Mouse (Mus musculus) E14TG2a.4 (cell line): ENCODE results near the gene Zfyve19.

Experiments
- CTCF ChIP-seq: conservative IDR thresholded peaks from 2 replicates; pipeline ENCODE4 v1.5.1; 2014; ENCODE audit warnings: low read length
- POU5F1 ChIP-seq: IDR thresholded peaks from 2 replicates; pipeline ENCODE4 v1.6.1; 2014; ENCODE audit warnings: low read length, borderline replicate concordance

DNA sequence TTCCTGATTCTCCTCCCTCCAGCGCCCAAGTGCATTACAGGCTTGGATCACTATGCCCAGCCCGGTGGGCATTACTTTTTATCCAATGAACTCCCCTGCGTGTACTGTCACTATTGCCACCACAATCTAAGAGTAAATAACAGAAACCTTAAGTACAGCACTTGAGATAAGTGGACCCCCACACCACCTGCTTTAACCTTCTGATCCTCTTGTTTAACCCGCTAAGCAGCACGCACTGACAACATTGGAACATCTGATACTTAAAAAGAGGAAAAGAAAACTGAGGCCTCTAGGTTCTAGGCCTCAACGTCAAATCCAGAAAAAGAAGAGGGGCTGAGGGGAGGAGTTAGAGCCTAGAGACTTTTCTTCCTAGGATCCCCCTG lies 465 bp upstream of the Zfyve19 start:
- TF ChIP-seq CTCF = no peak
- no peak for TF ChIP-seq POU5F1
